Mouse (Mus musculus): ENCODE results near the gene Itgb1bp2. TPM values are rescaled to one million over a fixed set of nuclear protein-coding genes. Genes with fewer than 3 reads are reported as not detected.

Itgb1bp2 gene
- 1 to 10 TPM in 1 of 2 experiments, not detected in 1; 1.1 TPM for total RNA-seq (2021)
- long read RNA-seq = 0 reads

GRCm38 (mm10) chrX:101448886-101449475 lies at the start of gene Itgb1bp2:
Itgb1bp2 (plus strand) TSS chrX:101449088.
- DNase-seq (ENCODE audit: low spot score in 2 of 2) = no peak

GRCm38 (mm10) chrX:101418946-101419724 lies 29.8 kb upstream of the Itgb1bp2 start:
- DNase-seq (ENCODE audit: low spot score in 2 of 2) = peak in 1 of 2 experiments; percentile 12

GRCm38 (mm10) chrX:101419725-101420699 lies 28.9 kb upstream of the Itgb1bp2 start:
- peak; percentile 83 to 87 for DNase-seq (ENCODE audit: low spot score in 2 of 2)

GRCm38 (mm10) chrX:101420700-101421095 lies 28.2 kb upstream of the Itgb1bp2 start, which contains the start of gene Zmym3:
Zmym3 (minus strand) TSS chrX:101420849.
- no peak for DNase-seq (ENCODE audit: low spot score in 2 of 2)

GRCm38 (mm10) chrX:101423462-101423861 lies 25.4 kb upstream of the Itgb1bp2 start:
- no peak for DNase-seq (ENCODE audit: low spot score in 2 of 2)

GRCm38 (mm10) chrX:101427774-101428173 lies 21.1 kb upstream of the Itgb1bp2 start:
- no peak for DNase-seq (ENCODE audit: low spot score in 2 of 2)

- DNase-seq (ENCODE audit: low spot score in 2 of 2) = no peak
These were observed 20.1 kb upstream of the Itgb1bp2 start for GRCm38 (mm10) chrX:101428785-101429141.

- peak; percentile 81 to 93 for DNase-seq (ENCODE audit: low spot score in 2 of 2)
These were observed 19.5 kb upstream of the Itgb1bp2 start, which contains the start of gene Nono for GRCm38 (mm10) chrX:101429142-101429949. Nono (plus strand) TSS chrX:101429318.

GRCm38 (mm10) chrX:101429976-101430375 lies 18.9 kb upstream of the Itgb1bp2 start:
- peak in 1 of 2 experiments; percentile 2 for DNase-seq (ENCODE audit: low spot score in 2 of 2)

GRCm38 (mm10) chrX:101451147-101451546 lies 2.3 kb downstream of the Itgb1bp2 start:
- no peak for DNase-seq (ENCODE audit: low spot score in 2 of 2)

GRCm38 (mm10) chrX:101451591-101451990 lies 2.7 kb downstream of the Itgb1bp2 start:
- no peak for DNase-seq (ENCODE audit: low spot score in 2 of 2)

- DNase-seq (ENCODE audit: low spot score in 2 of 2) = no peak
These were observed 23.3 kb downstream of the Itgb1bp2 start for GRCm38 (mm10) chrX:101472202-101472601.

GRCm38 (mm10) chrX:101481604-101482350 lies 32.9 kb downstream of the Itgb1bp2 start:
- DNase-seq (ENCODE audit: low spot score in 2 of 2) = no peak

GRCm38 (mm10) chrX:101486487-101487152 lies 37.7 kb downstream of the Itgb1bp2 start:
- peak; percentile 50 to 67 for DNase-seq (ENCODE audit: low spot score in 2 of 2)

Other genes starting within 250 kb of the Itgb1bp2 start
- 10 to 100 TPM; 91.6 to 93.0 TPM for gene Snx12, start 226.5 kb upstream of the Itgb1bp2 start, total RNA-seq (2021)
- 10 to 100 TPM; 23.3 to 25.3 TPM for gene Foxo4, start 194.6 kb upstream of the Itgb1bp2 start, total RNA-seq (2021)
- not detected for gene Gm614, start 185.1 kb upstream of the Itgb1bp2 start, total RNA-seq (2021)
- under 1 TPM; 0.74 to 0.79 TPM for gene Il2rg, start 180.8 kb upstream of the Itgb1bp2 start, total RNA-seq (2021)
- not detected for gene Gm20489, start 180.1 kb upstream of the Itgb1bp2 start, total RNA-seq (2021)
- 10 to 100 TPM; 21.6 to 27.6 TPM for gene Med12, start 175.1 kb upstream of the Itgb1bp2 start, total RNA-seq (2021)
- gene Nlgn3, start 149.9 kb upstream of the Itgb1bp2 start, total RNA-seq (2021) = 100 to 1,000 TPM; 168 to 183 TPM
- gene Gjb1, start 72.7 kb upstream of the Itgb1bp2 start, total RNA-seq (2021) = 10 to 100 TPM; 13.9 to 14.4 TPM
- gene Zmym3, start 28.2 kb upstream of the Itgb1bp2 start, total RNA-seq (2021) = 100 to 1,000 TPM; 159 to 174 TPM
- 100 to 1,000 TPM; 124 to 147 TPM for gene Nono, start 19.8 kb upstream of the Itgb1bp2 start, total RNA-seq (2021)
- 10 to 100 TPM; 49.9 to 50.9 TPM for gene Taf1, start 83.6 kb downstream of the Itgb1bp2 start, total RNA-seq (2021)
- gene Ogt, start 191.0 kb downstream of the Itgb1bp2 start, total RNA-seq (2021) = 100 to 1,000 TPM; 195 to 213 TPM

All from layer of hippocampus, adult 18-20 months (tissue).